Mouse (Mus musculus): ENCODE data around the gene Ctnna3.

GRCm38 (mm10) chr10:63771656-63772055 lies 341.8 kb downstream of the Ctnna3 start:
- TF ChIP-seq POLR2A (IDR thresholded peaks at IDR 0.05; ENCODE audit: extremely low read depth, insufficient read depth, low read length) (no peak), CTCF (IDR thresholded peaks at IDR 0.05; ENCODE audit: low read depth, low read length) (no peak)
